Mouse (Mus musculus) heart, embryonic 13.5 days (tissue): ENCODE data around the gene Usp34. TPM values are rescaled to one million over a fixed set of nuclear protein-coding genes. Genes with fewer than 3 reads are reported as not detected.
"Not testable (repeated sequence)": the region's sequence is repeated elsewhere in the genome, so short reads cannot be mapped to it uniquely, and the experiment has no call there.

Experiments used
- ATAC-seq: fragments of 200-750 bp; cut with Nextera tagmentation; 2 replicates; pipeline ENCODE4 v1.8.0; 2017; ENCODE audit warnings: moderate TSS enrichment; ENCODE audit not compliant: insufficient number of reproducible peaks, low FRiP score, low TSS enrichment; ENCODE audit errors: extremely low read depth
- H3K27ac ChIP-seq: fragments of 300-500 bp; sonication (generic); replicated peaks from 2 replicates; pipeline ENCODE4 v1.5.1; 2015; ENCODE audit warnings: moderate library complexity, mild to moderate bottlenecking, inconsistent platforms
- H3K27me3 ChIP-seq: fragments of 300-500 bp; sonication (generic); replicated peaks from 2 replicates; pipeline ENCODE4 v1.6.1; 2015; ENCODE audit warnings: mild to moderate bottlenecking, inconsistent platforms
- H3K36me3 ChIP-seq: fragments of 300-500 bp; sonication (generic); 2 replicates; pipeline ENCODE4 v1.6.1; 2015; ENCODE audit warnings: mild to moderate bottlenecking, inconsistent platforms
- H3K4me1 ChIP-seq: fragments of 300-500 bp; sonication (generic); 2 replicates; pipeline ENCODE4 v1.6.1; 2015; ENCODE audit warnings: inconsistent platforms
- H3K4me2 ChIP-seq: fragments of 300-500 bp; sonication (generic); 2 replicates; pipeline ENCODE4 v1.6.1; 2015; ENCODE audit warnings: inconsistent platforms, mild to moderate bottlenecking, moderate library complexity
- H3K4me3 ChIP-seq: fragments of 300-500 bp; sonication (generic); 2 replicates; pipeline ENCODE4 v1.5.1; 2015; ENCODE audit warnings: moderate library complexity, mild to moderate bottlenecking, inconsistent platforms
- H3K9ac ChIP-seq: fragments of 300-500 bp; sonication (generic); 2 replicates; pipeline ENCODE4 v1.6.1; 2015; ENCODE audit warnings: inconsistent platforms, mild to moderate bottlenecking, moderate library complexity
- H3K9me3 ChIP-seq: fragments of 300-500 bp; sonication (generic); 2 replicates; pipeline ENCODE4 v1.6.1; 2016; ENCODE audit warnings: inconsistent platforms
- WGBS: fragments of 180-500 bp; shearing (Covaris S2); methylation state at CpG from one replicate; pipeline ENCODE4 v1.1.7; 2015; ENCODE audit warnings: mixed read lengths; 5-methylcytosine and 5-hydroxymethylcytosine counted together
- polyA plus RNA-seq: library from polyadenylated mRNA; unstranded; fragments of >200 nt; fragmentation: Nextera tagmentation; extraction: Ambion mirVana; gene quantifications from 2 replicates; pipeline ENCODE4 v1.2.1, GENCODE M21; 2015

Gene Usp34
- polyA plus RNA-seq, 1 experiment from 2014 or later: 14.6 TPM

DNA sequence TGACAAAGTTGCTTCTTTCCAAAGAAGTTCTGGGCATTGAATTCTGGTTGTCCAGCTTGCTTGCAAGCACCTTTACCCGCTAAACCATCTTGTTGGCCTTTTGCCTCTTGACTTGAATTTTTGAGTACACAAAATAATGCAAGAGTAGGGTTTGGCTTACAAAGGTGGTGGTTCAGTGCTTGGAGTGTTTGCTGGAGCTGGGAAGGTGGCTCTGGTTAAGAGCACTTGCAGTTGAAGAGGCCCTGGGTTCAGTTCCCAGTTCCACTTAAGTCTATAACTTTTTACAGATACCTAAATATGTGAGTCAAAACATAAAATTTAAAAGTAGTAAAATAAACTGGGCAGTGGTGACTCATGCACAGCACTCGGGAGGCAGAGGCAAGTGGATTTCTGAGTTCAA lies 8.4 kb upstream of the Usp34 start:
- Histone ChIP-seq H3K4me1 (no peaks in the 10 kb centered on the region), H3K27ac (no peak overlapping the region), H3K9me3 (no peaks in the 10 kb centered on the region), H3K4me3 (no peak overlapping the region), H3K36me3 (peaks cover 56% of the 10 kb centered on the region), H3K4me2 (no peak overlapping the region), H3K27me3 (no peaks in the 10 kb centered on the region), H3K9ac (no peak overlapping the region)
- WGBS: 90% methylated on average over 2 of the region's 2 CpGs
- no peak for ATAC-seq

DNA sequence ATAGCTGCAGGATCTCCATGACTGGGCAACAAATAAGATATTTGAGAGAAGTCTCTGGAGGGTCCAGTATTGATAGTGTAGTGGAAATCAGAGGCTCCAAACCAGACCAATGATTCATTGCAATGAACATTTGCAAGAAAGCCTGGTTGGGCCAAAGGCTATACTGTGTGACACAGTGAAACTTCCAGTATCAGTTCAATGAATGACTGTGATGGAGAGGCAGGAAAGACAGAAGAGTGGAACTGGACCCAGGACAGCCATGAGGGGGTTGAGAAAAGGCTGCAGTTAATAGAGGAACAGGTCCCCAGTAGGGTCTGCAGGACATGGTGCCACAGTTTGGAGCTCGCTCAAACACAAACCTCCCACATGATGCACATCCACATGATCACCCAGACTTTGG lies 6.8 kb upstream of the Usp34 start:
- ATAC-seq: no peak
- 91% methylated on average over 1 of the region's 1 CpGs for WGBS
- no peak overlapping the region for H3K27ac ChIP-seq
- H3K4me2 ChIP-seq: no peak overlapping the region
- no peak overlapping the region for H3K4me3 ChIP-seq
- H3K27me3 ChIP-seq: no peaks in the 10 kb centered on the region
- H3K4me1 ChIP-seq: no peaks in the 10 kb centered on the region
- no peaks in the 10 kb centered on the region for H3K9me3 ChIP-seq
- H3K9ac ChIP-seq: no peak overlapping the region
- peaks cover 40% of the 10 kb centered on the region for H3K36me3 ChIP-seq

- no peak overlapping the region for H3K27ac ChIP-seq
- H3K9ac ChIP-seq: no peak overlapping the region
- ATAC-seq: no peak
- no peaks in the 10 kb centered on the region for H3K27me3 ChIP-seq
- no peaks in the 10 kb centered on the region for H3K9me3 ChIP-seq
- peaks cover 3% of the 10 kb centered on the region for H3K4me1 ChIP-seq
- peaks cover 8% of the 10 kb centered on the region for H3K36me3 ChIP-seq
- no peak overlapping the region for H3K4me2 ChIP-seq
- no peak overlapping the region for H3K4me3 ChIP-seq
- 46% methylated on average over 1 of the region's 1 CpGs for WGBS
Measured at GRCm38 (mm10) chr11:23303126-23303525, 3.6 kb upstream of the Usp34 start.

GRCm38 (mm10) chr11:23305101-23305672 lies 1.5 kb upstream of the Usp34 start:
- ATAC-seq, H3K27me3 ChIP-seq, H3K36me3 ChIP-seq, H3K9me3 ChIP-seq: not testable (repeated sequence)
- H3K27ac ChIP-seq: peak overlapping the region; percentile 99
- WGBS: 39% methylated on average over 10 of the region's 10 CpGs
- peak overlapping the region; percentile 81 for H3K4me2 ChIP-seq
- H3K4me1 ChIP-seq: peaks cover 20% of the 10 kb centered on the region
- peak overlapping the region; percentile 99 for H3K9ac ChIP-seq
- peak overlapping the region; percentile 96 for H3K4me3 ChIP-seq

- H3K36me3 ChIP-seq: peaks cover 8% of the 10 kb centered on the region
- peak overlapping the region; percentile 99 for H3K9ac ChIP-seq
- under 1% methylated on average over 74 of the region's 98 CpGs for WGBS
- H3K4me1 ChIP-seq: peaks cover 20% of the 10 kb centered on the region
- H3K9me3 ChIP-seq: no peaks in the 10 kb centered on the region
- H3K27ac ChIP-seq: peak overlapping the region; percentile 99
- peak overlapping the region; percentile 81 for H3K4me2 ChIP-seq
- H3K27me3 ChIP-seq: no peaks in the 10 kb centered on the region
- ATAC-seq: peak; percentile 95
- peak overlapping the region; percentile 96 for H3K4me3 ChIP-seq
Measured at GRCm38 (mm10) chr11:23305673-23306608, 754 bp upstream of the Usp34 start.

- Histone ChIP-seq H3K9ac (peak overlapping the region; percentile 99), H3K9me3 (no peaks in the 10 kb centered on the region), H3K27me3 (no peaks in the 10 kb centered on the region), H3K4me1 (peaks cover 20% of the 10 kb centered on the region), H3K27ac (peak overlapping the region; percentile 99), H3K36me3 (peaks cover 15% of the 10 kb centered on the region), H3K4me2 (peak overlapping the region; percentile 81), H3K4me3 (peak overlapping the region; percentile 96)
- ATAC-seq: no peak
- 3% methylated on average over 6 of the region's 6 CpGs for WGBS
Measured at GRCm38 (mm10) chr11:23307566-23307920, 848 bp downstream of the Usp34 start.

DNA sequence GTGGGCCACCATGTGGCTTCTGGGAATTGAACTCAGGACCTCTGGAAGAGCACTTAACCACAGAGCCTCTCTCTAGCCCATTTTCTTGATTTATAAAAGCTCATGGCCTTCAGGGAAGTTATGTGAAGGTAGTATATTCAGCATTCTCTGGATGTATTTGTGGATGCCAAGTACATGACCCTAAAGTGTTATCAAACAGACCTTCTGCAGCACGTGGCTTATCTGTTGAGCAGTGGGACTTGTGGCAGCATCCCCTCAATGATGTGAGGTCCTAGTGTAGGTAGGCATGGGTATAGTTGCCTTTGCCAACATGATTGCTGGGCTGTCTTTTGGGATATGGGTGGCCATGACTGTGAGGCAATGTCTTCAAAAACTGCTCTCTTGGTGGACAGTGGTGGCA lies 6.8 kb downstream of the Usp34 start:
- no peak for ATAC-seq
- peaks cover 21% of the 10 kb centered on the region for H3K36me3 ChIP-seq
- 29% methylated on average over 1 of the region's 1 CpGs for WGBS
- H3K9me3 ChIP-seq: no peaks in the 10 kb centered on the region
- H3K27ac ChIP-seq: no peak overlapping the region
- H3K9ac ChIP-seq: no peak overlapping the region
- H3K4me3 ChIP-seq: no peak overlapping the region
- peaks cover 16% of the 10 kb centered on the region for H3K4me1 ChIP-seq
- H3K27me3 ChIP-seq: no peaks in the 10 kb centered on the region
- H3K4me2 ChIP-seq: no peak overlapping the region

DNA sequence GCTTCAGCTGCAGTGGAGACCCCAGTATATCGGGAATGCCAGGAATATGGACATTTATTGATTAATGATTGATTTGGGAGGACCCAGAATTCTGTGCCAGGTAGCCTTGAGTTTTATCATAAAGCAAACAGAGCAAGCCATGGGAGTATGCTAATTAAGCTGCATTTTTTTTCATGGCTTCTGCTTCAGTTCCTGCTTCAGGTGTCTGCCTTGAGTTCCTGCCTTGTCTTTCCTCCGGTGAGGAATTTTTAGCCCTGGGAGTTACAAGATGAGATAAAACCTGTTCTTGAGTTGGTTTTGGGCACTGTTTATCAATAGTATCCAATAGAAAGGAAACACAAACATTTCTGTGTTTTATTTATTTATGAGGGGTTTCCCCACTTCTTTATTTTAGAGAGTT lies 22.7 kb downstream of the Usp34 start:
- no peak overlapping the region for H3K27ac ChIP-seq
- WGBS: 70% methylated on average over 2 of the region's 2 CpGs
- no peak for ATAC-seq

DNA sequence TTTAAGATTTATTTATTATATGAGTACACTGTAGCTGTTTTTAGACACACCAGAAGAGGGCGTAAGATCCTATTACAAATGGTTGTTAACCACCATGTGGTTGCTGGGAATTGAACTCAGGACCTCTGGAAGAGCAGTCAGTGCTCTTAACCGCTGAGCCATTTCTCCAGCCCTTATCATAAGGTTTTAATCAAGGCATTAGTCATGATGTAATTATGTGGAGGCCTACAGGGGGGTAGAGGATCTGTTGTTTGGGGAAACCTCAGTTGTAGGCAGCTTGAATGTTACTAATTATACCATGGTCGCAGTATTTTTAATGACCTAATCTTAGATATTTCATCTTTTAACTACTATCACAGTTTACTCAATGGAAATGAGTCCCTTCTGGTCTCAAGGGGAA lies 25.4 kb downstream of the Usp34 start:
- WGBS: 72% methylated on average over 3 of the region's 3 CpGs

More for the DNA sequence above, 22.7 kb downstream of the Usp34 start:
- Histone ChIP-seq H3K4me2 (no peak overlapping the region), H3K36me3 (peaks cover 10% of the 10 kb centered on the region), H3K4me3 (no peak overlapping the region), H3K27me3 (no peaks in the 10 kb centered on the region), H3K4me1 (peaks cover 11% of the 10 kb centered on the region; the same call in 1 of the 2 replicates), H3K9me3 (no peaks in the 10 kb centered on the region), H3K9ac (no peak overlapping the region)

DNA sequence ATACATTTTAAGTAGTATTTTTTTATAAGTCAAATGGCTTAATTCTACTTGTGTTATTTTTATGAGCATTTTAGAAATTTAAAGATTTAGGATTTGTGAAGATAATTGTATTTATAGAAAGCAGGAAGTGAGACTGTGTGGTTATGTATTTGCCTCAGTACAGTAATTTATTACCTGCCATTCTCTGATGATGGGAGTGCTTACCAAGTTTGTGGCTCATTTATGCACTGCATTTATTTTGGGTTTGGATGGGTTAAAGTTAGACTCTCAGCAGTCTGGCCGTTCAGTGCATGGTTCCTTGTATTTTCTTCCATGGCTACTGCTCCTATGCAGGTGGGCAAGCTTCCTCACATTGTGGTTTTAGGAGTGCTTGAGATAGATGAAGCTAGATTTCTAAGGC lies 28.5 kb downstream of the Usp34 start:
- Histone ChIP-seq H3K4me3 (no peak overlapping the region), H3K27ac (no peak overlapping the region), H3K36me3 (peaks cover 33% of the 10 kb centered on the region), H3K4me1 (peaks cover 11% of the 10 kb centered on the region; the same call in 1 of the 2 replicates), H3K27me3 (no peaks in the 10 kb centered on the region), H3K9ac (no peak overlapping the region), H3K9me3 (no peaks in the 10 kb centered on the region), H3K4me2 (no peak overlapping the region)
- no peak for ATAC-seq
- 65% methylated on average over 1 of the region's 1 CpGs for WGBS

More for the DNA sequence above, 25.4 kb downstream of the Usp34 start:
- no peak for ATAC-seq
- Histone ChIP-seq H3K27ac (no peak overlapping the region), H3K4me3 (no peak overlapping the region), H3K4me2 (no peak overlapping the region), H3K36me3 (peaks cover 21% of the 10 kb centered on the region), H3K9ac (no peak overlapping the region), H3K4me1 (peaks cover 11% of the 10 kb centered on the region; the same call in 1 of the 2 replicates), H3K27me3 (no peaks in the 10 kb centered on the region), H3K9me3 (no peaks in the 10 kb centered on the region)

DNA sequence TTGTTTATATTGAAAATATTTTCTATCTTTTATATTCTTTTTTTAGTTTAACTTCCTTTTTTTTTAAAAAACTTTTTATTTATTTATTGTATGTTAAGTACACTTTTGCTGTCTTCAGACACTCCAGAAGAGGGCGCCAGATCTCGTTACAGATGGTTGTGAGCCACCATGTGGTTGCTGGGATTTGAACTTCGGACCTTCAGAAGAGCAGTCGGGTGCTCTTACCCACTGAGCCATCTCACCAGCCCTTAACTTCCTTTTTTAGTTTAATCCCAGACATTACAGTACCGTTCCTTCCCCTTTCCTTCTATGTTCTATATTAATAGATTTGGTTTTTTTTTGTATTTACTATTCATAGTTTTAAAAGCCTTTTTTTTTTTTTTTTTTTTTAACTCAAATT lies 50.5 kb downstream of the Usp34 start:
- not testable (repeated sequence) for H3K9ac ChIP-seq, H3K4me2 ChIP-seq, H3K9me3 ChIP-seq, H3K27me3 ChIP-seq, H3K4me3 ChIP-seq, ATAC-seq, H3K27ac ChIP-seq
- Histone ChIP-seq H3K36me3 (peaks cover 52% of the 10 kb centered on the region), H3K4me1 (peaks cover 10% of the 10 kb centered on the region; the same call in 1 of the 2 replicates)
- WGBS: 63% methylated on average over 5 of the region's 5 CpGs
